ENCODE assay signal across 11 mouse cellular contexts in the genomic region with DNA sequence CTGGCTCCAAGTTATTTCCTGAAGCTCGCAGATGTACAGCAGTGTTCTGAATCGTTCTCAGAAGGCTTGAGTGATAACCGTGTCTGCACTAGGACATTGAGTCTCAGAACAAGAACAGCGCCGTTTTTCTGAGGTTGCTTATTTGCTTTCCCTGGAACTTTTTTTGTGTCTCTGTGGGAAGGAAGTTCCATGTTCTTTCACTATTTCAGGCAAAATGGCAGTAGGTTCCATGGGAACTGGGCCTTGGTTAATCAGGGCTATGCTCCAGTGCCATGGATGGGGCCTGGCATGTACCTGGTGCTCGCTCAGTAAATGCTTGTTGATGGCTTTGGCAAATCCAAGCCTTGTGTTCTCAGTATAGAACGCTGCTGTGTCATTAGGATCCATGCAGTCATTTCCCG. TPM values are rescaled to one million over a fixed set of nuclear protein-coding genes. Genes with fewer than 3 reads are reported as not detected.
DNase-seq lines count a peak whose midpoint lies in the region; ATAC-seq and TF ChIP-seq lines count a peak whose summit lies in the region.
"Had no signal": no experiment of that assay in that cellular context is flagged by ENCODE, and none has a peak within 500 bp of the region (broad histone marks: within the 10 kb centered on the region; RNA-seq: fewer than 3 reads in every experiment).

No protein-coding gene starts in this region.

- no peaks in the 10 kb centered on the region for H3K36me3 ChIP-seq in forebrain, embryonic 11.5 days (ENCODE audit: control insufficient read depth, insufficient read depth, low read length)
- H3K36me3 ChIP-seq in forebrain, embryonic 13.5 days (ENCODE audit: poor library complexity, severe bottlenecking) = no peaks in the 10 kb centered on the region
- H3K36me3 ChIP-seq in lung, embryonic 14.5 days (ENCODE audit: insufficient read depth) = no peaks in the 10 kb centered on the region
- H3K36me3 ChIP-seq in embryonic facial prominence, embryonic 10.5 days (replicated peaks) = no peaks in the 10 kb centered on the region

- WGBS in forebrain, embryonic 11.5 days = 51% methylated on average over 8 of the region's 8 CpGs
- WGBS in forebrain, embryonic 13.5 days = 48% methylated on average over 8 of the region's 8 CpGs
- 57% methylated on average over 8 of the region's 8 CpGs for WGBS in lung, embryonic 14.5 days
- 34% methylated on average over 8 of the region's 8 CpGs for WGBS in embryonic facial prominence, embryonic 10.5 days

- H3K4me1 ChIP-seq in forebrain, embryonic 11.5 days (replicated peaks; ENCODE audit: control insufficient read depth, insufficient read depth, low read length) = peaks cover 8% of the 10 kb centered on the region
- H3K4me1 ChIP-seq in forebrain, embryonic 13.5 days = peaks cover 22% of the 10 kb centered on the region
- peaks cover 4% of the 10 kb centered on the region; the same call in 1 of the 2 replicates for H3K4me1 ChIP-seq in lung, embryonic 14.5 days (ENCODE audit: insufficient read depth)
- H3K4me1 ChIP-seq in embryonic facial prominence, embryonic 10.5 days = peaks cover 40% of the 10 kb centered on the region

- ATAC-seq in forebrain, embryonic 11.5 days (replicated peaks; ENCODE audit: low FRiP score) = no peak
- no peak for ATAC-seq in forebrain, embryonic 13.5 days
- no peak for ATAC-seq in lung, embryonic 14.5 days (ENCODE audit: insufficient read depth)
- ATAC-seq: activated CD4-positive, CD25-positive, alpha-beta regulatory T cell, adult 4 months had no signal

- no peak overlapping the region for H3K4me2 ChIP-seq in forebrain, embryonic 11.5 days (ENCODE audit: low read depth, low read length, severe bottlenecking)
- H3K4me2 ChIP-seq in forebrain, embryonic 13.5 days = no peak overlapping the region
- H3K4me2 ChIP-seq in lung, embryonic 14.5 days = no peak overlapping the region

- DNase-seq in forebrain, embryonic 11.5 days (ENCODE audit: low spot score) = peak; percentile 52
- peak; percentile 33 for DNase-seq in lung, embryonic 14.5 days
- DNase-seq in lung, postnatal 25 days (ENCODE audit: low spot score) = no peak
- peak; percentile 36 for DNase-seq in embryonic facial prominence, embryonic 10.5 days (ENCODE audit: low spot score)
- DNase-seq in lung, postnatal 36 days = peak; percentile 14
- no peak for DNase-seq in left cerebral cortex, postnatal 14 days (ENCODE audit: low spot score in 2 of 2)
- DNase-seq in retina, embryonic 14.5 days (ENCODE audit: low spot score) = no peak
- DNase-seq: gastrocnemius, adult 2 months; thymus, postnatal 14 days had no signal

- no peak overlapping the region for H3K27ac ChIP-seq in forebrain, embryonic 11.5 days (ENCODE audit: low read depth, low read length)
- no peak overlapping the region for H3K27ac ChIP-seq in forebrain, embryonic 13.5 days
- H3K27ac ChIP-seq in lung, embryonic 14.5 days (ENCODE audit: low read depth) = no peak overlapping the region
- H3K27ac ChIP-seq in embryonic facial prominence, embryonic 10.5 days (replicated peaks) = no peak overlapping the region

- H3K4me3 ChIP-seq in forebrain, embryonic 11.5 days (ENCODE audit: low read depth, low read length) = no peak overlapping the region
- H3K4me3 ChIP-seq in forebrain, embryonic 13.5 days = no peak overlapping the region
- H3K4me3 ChIP-seq in lung, embryonic 14.5 days (ENCODE audit: low read depth, low read length) = no peak overlapping the region
- H3K4me3 ChIP-seq in embryonic facial prominence, embryonic 10.5 days = peak overlapping the region; percentile 2; the same call in 1 of the 2 replicates

- no peaks in the 10 kb centered on the region for H3K27me3 ChIP-seq in forebrain, embryonic 11.5 days (ENCODE audit: control insufficient read depth, insufficient read depth, low read length)
- peaks cover 27% of the 10 kb centered on the region for H3K27me3 ChIP-seq in forebrain, embryonic 13.5 days
- H3K27me3 ChIP-seq in lung, embryonic 14.5 days (ENCODE audit: insufficient read depth, low read length) = no peaks in the 10 kb centered on the region
- peaks cover 29% of the 10 kb centered on the region for H3K27me3 ChIP-seq in embryonic facial prominence, embryonic 10.5 days (replicated peaks; ENCODE audit: low read depth, poor library complexity, severe bottlenecking)

- H3K9ac ChIP-seq in forebrain, embryonic 11.5 days (ENCODE audit: low read length) = no peak overlapping the region; the same call in 1 of the 2 replicates
- H3K9ac ChIP-seq in forebrain, embryonic 13.5 days = no peak overlapping the region
- no peak overlapping the region for H3K9ac ChIP-seq in lung, embryonic 14.5 days

- intact Hi-C loops in left cerebral cortex, postnatal 14 days (cut with DNase I) = loop anchor here (5.0 to 10.0 kb wide), 3 partner anchors 437 to 1015 kb away; no protein-coding TSS in a partner anchor

- no peaks in the 10 kb centered on the region for H3K9me3 ChIP-seq in forebrain, embryonic 11.5 days (ENCODE audit: control insufficient read depth, low read length)
- H3K9me3 ChIP-seq in forebrain, embryonic 13.5 days (replicated peaks) = no peaks in the 10 kb centered on the region
- no peaks in the 10 kb centered on the region for H3K9me3 ChIP-seq in lung, embryonic 14.5 days (ENCODE audit: low read depth, low read length)
- H3K9me3 ChIP-seq in embryonic facial prominence, embryonic 10.5 days = no peaks in the 10 kb centered on the region

- no peak for TF ChIP-seq CTCF in lung, embryonic 14.5 days (IDR thresholded peaks at IDR 0.05; ENCODE audit: low read depth)

RNA-seq across cellular contexts. Expression of gene Tle4, which starts 2.0 kb away (rescaled TPM):
- 44.7 and 46.4 TPM in 2 replicates for polyA plus RNA-seq in forebrain, embryonic 11.5 days (2014; fragmentation: Nextera tagmentation; extraction: Ambion mirVana)
- 26.9 and 30.5 TPM in 2 replicates for polyA plus RNA-seq in forebrain, embryonic 13.5 days (2015; fragmentation: Nextera tagmentation; extraction: Ambion mirVana)
- polyA plus RNA-seq in lung, embryonic 14.5 days (2014; fragmentation: Nextera tagmentation; extraction: Ambion mirVana) = 16.1 and 16.9 TPM in 2 replicates
- polyA plus RNA-seq in embryonic facial prominence, embryonic 10.5 days (2016; fragmentation: Nextera tagmentation; extraction: Ambion mirVana) = 19.4 and 21.7 TPM in 2 replicates
- 10 to 100 TPM; 33.4 to 49.1 TPM for total RNA-seq in left cerebral cortex, postnatal 14 days (2021)

Comparison
In these comparisons a context has a peak if more than half of its experiments do, and no peak if none do; other contexts are left out.
1. DNase-seq: peak in forebrain, embryonic 11.5 days (single experiment), lung, embryonic 14.5 days (single experiment), embryonic facial prominence, embryonic 10.5 days (single experiment) and lung, postnatal 36 days (single experiment); none in lung, postnatal 25 days (single experiment), left cerebral cortex, postnatal 14 days (0 of 2) and retina, embryonic 14.5 days (single experiment).